Mouse (Mus musculus) limb, embryonic 11.5 days (tissue): ENCODE data around the gene Mtcl1. TPM values are rescaled to one million over a fixed set of nuclear protein-coding genes. Genes with fewer than 3 reads are reported as not detected.

Source experiments
- polyA plus RNA-seq: library from polyadenylated mRNA; unstranded; fragments of >200 nt; fragmentation: Nextera tagmentation; extraction: Ambion mirVana; gene quantifications from 2 replicates; pipeline ENCODE4 v1.2.1, GENCODE M21; 2014

Gene Mtcl1
- polyA plus RNA-seq, 1 experiment from 2014 or later: 5.7 TPM

Other genes with a start within 250 kb of the Mtcl1 start
- 38.1 and 41.4 TPM in 2 replicates for gene Rab12, start 70.0 kb upstream of the Mtcl1 start, polyA plus RNA-seq
- not detected in 2 replicates for gene Themis3, start 144.9 kb upstream of the Mtcl1 start, polyA plus RNA-seq